Mouse (Mus musculus): ENCODE results near the gene Map2k7. TPM values are rescaled to one million over a fixed set of nuclear protein-coding genes. Genes with fewer than 3 reads are reported as not detected.

Gene Map2k7
- polyA plus RNA-seq, 1 experiment from 2014 or later, result 20.3 TPM

DNA sequence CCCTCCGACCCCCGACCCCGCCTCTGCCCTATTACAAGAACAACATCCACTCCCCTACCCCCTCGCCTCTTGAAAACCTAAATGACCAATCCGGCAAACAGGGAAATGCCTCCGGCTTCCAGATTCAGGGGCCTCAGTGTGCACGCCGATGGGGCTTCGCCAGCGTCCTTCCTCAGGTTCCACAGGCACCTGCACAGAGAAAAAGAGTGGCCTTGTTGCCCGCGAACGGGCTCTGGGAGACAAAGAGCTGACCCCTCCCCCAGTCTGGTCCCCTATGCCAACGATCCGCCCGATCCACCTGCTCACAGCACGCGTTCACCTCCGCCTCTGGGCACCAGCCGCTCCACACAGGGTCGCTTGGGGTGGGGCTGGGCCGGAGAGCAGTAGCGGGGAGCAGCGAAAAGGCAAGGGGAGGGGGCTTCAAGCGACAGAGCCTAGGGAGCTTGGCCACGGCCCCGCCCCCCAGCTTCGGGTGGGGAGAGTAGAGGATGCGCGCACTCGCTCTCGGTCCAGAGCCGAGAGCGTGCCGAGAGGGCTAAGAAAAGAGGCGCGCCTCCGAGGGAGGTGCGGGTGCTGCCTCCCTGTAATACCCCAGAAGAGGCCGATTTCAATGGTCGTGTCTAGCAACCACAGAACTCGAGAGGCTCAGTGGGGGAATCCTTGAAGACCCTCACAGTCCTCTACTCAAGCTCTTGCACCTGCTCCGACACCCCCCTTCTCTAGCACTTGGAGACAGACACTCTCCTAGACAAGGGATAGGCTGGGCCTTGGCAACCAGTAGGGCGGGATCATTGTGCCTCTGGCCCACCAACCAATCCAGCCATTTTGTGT, 21.5 kb upstream of the Map2k7 start, which contains the start of gene Prr36:
Gene Prr36 (minus strand): TSS at position 669 of the 831 bp plus-strand sequence.
- Histone ChIP-seq H3K27ac (ENCODE audit: low read depth, low read length) (peak within 1 kb of the TSS; percentile 96), H3K36me3 (ENCODE audit: control insufficient read depth, insufficient read depth, low read length) (peaks cover 15% of the 10 kb centered on the region), H3K4me1 (ENCODE audit: control insufficient read depth, insufficient read depth, low read length) (peaks cover 37% of the 10 kb centered on the region), H3K4me3 (ENCODE audit: low read depth, low read length) (peak within 1 kb of the TSS; percentile 71), H3K27me3 (replicated peaks; ENCODE audit: control insufficient read depth, insufficient read depth, low read length) (no peaks in the 10 kb centered on the region), H3K4me2 (ENCODE audit: low read length) (peak within 1 kb of the TSS; percentile 83), H3K9me3 (replicated peaks; ENCODE audit: control insufficient read depth, low read length) (no peaks in the 10 kb centered on the region), H3K9ac (ENCODE audit: low read length) (peak within 1 kb of the TSS; percentile 95)
- ATAC-seq (peak; percentile 90), DNase-seq (ENCODE audit: low spot score) (peak; percentile 92)
- under 1% methylated on average over 41 of the region's 44 CpGs for WGBS

DNA sequence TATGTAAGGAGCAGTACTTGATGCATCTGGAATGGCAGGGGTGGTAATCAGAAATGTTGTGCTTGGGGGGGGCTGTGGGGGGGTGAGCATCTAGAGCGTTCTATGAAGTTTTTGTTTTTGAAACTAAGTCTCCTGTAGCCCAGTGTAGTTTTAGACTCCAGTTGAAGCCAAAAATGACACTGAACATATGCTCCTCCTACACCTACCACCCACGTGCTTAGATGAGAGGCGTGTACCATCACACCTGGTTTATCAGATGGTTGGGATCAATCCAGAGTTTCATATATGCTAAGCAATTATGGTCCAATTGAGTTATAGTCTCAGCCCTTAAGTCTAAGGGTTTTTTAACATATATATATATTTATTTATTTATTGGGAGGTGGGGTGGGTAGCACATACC, 18.9 kb upstream of the Map2k7 start:
- DNase-seq (ENCODE audit: low spot score) (no peak), ATAC-seq (no peak)
- 88% methylated on average over 3 of the region's 3 CpGs for WGBS
- Histone ChIP-seq H3K27me3 (replicated peaks; ENCODE audit: control insufficient read depth, insufficient read depth, low read length) (no peaks in the 10 kb centered on the region), H3K9me3 (replicated peaks; ENCODE audit: control insufficient read depth, low read length) (no peaks in the 10 kb centered on the region), H3K4me2 (ENCODE audit: low read length) (no peak overlapping the region), H3K4me3 (ENCODE audit: low read depth, low read length) (no peak overlapping the region), H3K27ac (ENCODE audit: low read depth, low read length) (no peak overlapping the region), H3K36me3 (ENCODE audit: control insufficient read depth, insufficient read depth, low read length) (peaks cover 9% of the 10 kb centered on the region), H3K4me1 (ENCODE audit: control insufficient read depth, insufficient read depth, low read length) (peaks cover 18% of the 10 kb centered on the region), H3K9ac (ENCODE audit: low read length) (no peak overlapping the region)

DNA sequence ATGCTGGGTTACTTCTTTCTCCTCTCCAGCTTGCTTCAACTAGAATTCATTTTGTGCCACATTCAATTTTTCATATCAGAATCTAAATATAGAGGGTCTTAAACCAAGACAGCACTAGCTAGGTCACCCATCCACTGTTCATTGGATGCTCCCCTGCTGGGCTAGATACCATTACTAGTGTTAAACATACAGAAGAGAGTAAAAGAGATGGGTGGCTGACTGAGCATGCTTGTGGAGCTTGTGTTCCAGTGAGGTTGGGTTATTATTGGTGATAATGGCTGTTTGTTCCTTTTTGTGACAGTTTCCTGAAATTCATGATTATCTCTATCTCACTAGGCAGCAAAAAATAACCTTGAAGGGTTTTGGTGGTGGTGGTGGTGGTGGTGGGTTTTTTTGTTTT, 16.5 kb upstream of the Map2k7 start:
- no peaks in the 10 kb centered on the region for H3K27me3 ChIP-seq (replicated peaks; ENCODE audit: control insufficient read depth, insufficient read depth, low read length)
- H3K36me3 ChIP-seq (ENCODE audit: control insufficient read depth, insufficient read depth, low read length), result no peaks in the 10 kb centered on the region
- DNase-seq (ENCODE audit: low spot score), result no peak
- H3K4me2 ChIP-seq (ENCODE audit: low read length), result no peak overlapping the region
- no peaks in the 10 kb centered on the region for H3K9me3 ChIP-seq (replicated peaks; ENCODE audit: control insufficient read depth, low read length)
- no peak overlapping the region for H3K27ac ChIP-seq (ENCODE audit: low read depth, low read length)
- H3K4me3 ChIP-seq (ENCODE audit: low read depth, low read length), result no peak overlapping the region
- H3K9ac ChIP-seq (ENCODE audit: low read length), result no peak overlapping the region
- no peak for ATAC-seq
- H3K4me1 ChIP-seq (ENCODE audit: control insufficient read depth, insufficient read depth, low read length), result 0 out of 2 replicates have a peak, but pooled peaks cover 5% of the 10 kb centered on the region

DNA sequence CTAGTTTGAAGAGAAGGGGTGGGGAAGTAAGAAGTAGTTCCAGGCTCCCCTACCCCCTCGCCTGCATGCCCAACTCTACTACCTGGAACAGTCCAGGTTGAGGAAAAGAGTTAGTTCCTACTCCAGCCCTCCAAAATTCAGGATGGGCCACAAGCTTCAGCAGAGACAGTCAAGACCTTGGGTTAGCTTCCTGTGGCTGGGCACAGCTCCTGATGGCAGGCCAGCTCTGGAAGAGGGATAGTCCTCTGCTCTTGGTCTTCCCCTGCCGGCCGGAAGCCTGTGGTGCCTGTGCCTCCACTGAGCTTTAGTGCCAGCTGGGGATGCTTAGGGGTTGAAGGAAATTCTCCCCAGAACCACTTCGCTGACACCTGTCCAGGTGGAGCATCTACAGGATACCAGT, 12.2 kb upstream of the Map2k7 start:
- Histone ChIP-seq H3K9ac (ENCODE audit: low read length) (0 out of 2 replicates have a peak overlapping the region, but pooled peaks have one; percentile 17), H3K4me3 (ENCODE audit: low read depth, low read length) (no peak overlapping the region), H3K4me1 (ENCODE audit: control insufficient read depth, insufficient read depth, low read length) (no peaks in the 10 kb centered on the region), H3K27me3 (replicated peaks; ENCODE audit: control insufficient read depth, insufficient read depth, low read length) (no peaks in the 10 kb centered on the region), H3K4me2 (ENCODE audit: low read length) (peak overlapping the region; percentile 39; the same call in 1 of the 2 replicates), H3K9me3 (replicated peaks; ENCODE audit: control insufficient read depth, low read length) (no peaks in the 10 kb centered on the region), H3K27ac (ENCODE audit: low read depth, low read length) (no peak overlapping the region), H3K36me3 (ENCODE audit: control insufficient read depth, insufficient read depth, low read length) (no peaks in the 10 kb centered on the region)
- ATAC-seq (no peak), DNase-seq (ENCODE audit: low spot score) (no peak)
- WGBS, result 25% methylated on average over 4 of the region's 4 CpGs

DNA sequence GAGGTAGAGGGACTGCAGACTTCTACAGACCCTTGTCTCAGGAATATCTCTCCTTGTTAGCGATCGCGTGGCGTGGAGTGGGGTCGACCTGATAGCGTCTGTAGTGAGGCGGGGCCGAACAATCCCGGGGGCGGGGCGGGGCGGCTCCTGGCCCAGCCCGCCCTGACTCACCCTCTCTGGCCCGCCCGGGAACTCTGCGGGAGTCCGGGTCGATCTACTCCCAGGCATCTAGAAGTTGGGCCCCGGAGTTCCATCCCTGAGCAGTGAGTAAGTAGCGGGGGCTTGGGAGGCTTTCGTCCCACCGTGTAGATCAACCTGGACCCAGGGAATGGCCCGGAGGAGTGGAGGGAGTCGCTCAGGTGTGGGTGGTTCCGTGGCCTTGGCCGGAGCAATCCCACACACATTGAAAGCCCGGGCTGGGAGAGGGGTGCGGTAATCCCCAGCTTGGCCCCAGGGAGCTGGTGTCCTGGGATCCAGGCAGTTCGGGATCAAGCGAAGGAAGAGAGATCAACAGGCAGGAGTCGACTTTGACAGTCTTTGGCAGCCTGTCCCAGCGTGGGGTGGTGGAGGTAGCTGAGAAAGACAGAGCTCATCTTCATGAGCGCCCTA, 11.7 kb upstream of the Map2k7 start, which contains the start of gene Lrrc8e:
Gene Lrrc8e (plus strand): TSS at position 89 of the 609 bp plus-strand sequence.
- Histone ChIP-seq H3K4me1 (ENCODE audit: control insufficient read depth, insufficient read depth, low read length) (no peaks in the 10 kb centered on the region), H3K4me2 (ENCODE audit: low read length) (peak within 1 kb of the TSS; percentile 39), H3K4me3 (ENCODE audit: low read depth, low read length) (no peak within 1 kb of the TSS), H3K9me3 (replicated peaks; ENCODE audit: control insufficient read depth, low read length) (no peaks in the 10 kb centered on the region), H3K36me3 (ENCODE audit: control insufficient read depth, insufficient read depth, low read length) (no peaks in the 10 kb centered on the region), H3K27me3 (replicated peaks; ENCODE audit: control insufficient read depth, insufficient read depth, low read length) (no peaks in the 10 kb centered on the region), H3K27ac (ENCODE audit: low read depth, low read length) (no peak within 1 kb of the TSS), H3K9ac (ENCODE audit: low read length) (0 out of 2 replicates have a peak within 1 kb of the TSS, but pooled peaks have one; percentile 17)
- WGBS, result 4% methylated on average over 33 of the region's 33 CpGs
- ATAC-seq (peak; percentile 40; the same call in 1 of the 2 replicates), DNase-seq (ENCODE audit: low spot score) (no peak)

DNA sequence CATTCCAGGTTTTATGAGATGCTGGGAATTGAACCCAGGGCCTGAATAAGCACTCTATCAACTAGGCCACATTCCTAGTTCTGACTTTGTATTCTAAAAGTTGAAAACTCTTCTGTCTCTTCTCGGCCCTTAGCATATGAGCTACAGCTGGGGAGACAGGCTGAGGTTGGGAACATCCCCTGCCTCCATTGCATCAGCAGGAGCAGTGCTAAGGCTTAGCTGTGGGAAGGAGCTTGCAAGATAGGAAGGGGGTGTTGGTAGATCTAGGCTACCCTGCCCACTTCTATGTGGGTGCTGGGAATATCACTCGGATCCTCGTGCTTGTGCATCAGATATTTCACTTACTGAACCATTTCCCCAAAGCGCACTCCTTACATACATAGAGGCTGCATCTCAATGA, 10.6 kb upstream of the Map2k7 start:
- Histone ChIP-seq H3K9ac (ENCODE audit: low read length) (no peak overlapping the region), H3K4me3 (ENCODE audit: low read depth, low read length) (no peak overlapping the region), H3K36me3 (ENCODE audit: control insufficient read depth, insufficient read depth, low read length) (no peaks in the 10 kb centered on the region), H3K4me2 (ENCODE audit: low read length) (no peak overlapping the region), H3K27ac (ENCODE audit: low read depth, low read length) (no peak overlapping the region), H3K4me1 (ENCODE audit: control insufficient read depth, insufficient read depth, low read length) (no peaks in the 10 kb centered on the region), H3K27me3 (replicated peaks; ENCODE audit: control insufficient read depth, insufficient read depth, low read length) (no peaks in the 10 kb centered on the region), H3K9me3 (replicated peaks; ENCODE audit: control insufficient read depth, low read length) (no peaks in the 10 kb centered on the region)
- no peak for DNase-seq (ENCODE audit: low spot score)
- ATAC-seq, result no peak
- WGBS, result 97% methylated on average over 4 of the region's 4 CpGs

DNA sequence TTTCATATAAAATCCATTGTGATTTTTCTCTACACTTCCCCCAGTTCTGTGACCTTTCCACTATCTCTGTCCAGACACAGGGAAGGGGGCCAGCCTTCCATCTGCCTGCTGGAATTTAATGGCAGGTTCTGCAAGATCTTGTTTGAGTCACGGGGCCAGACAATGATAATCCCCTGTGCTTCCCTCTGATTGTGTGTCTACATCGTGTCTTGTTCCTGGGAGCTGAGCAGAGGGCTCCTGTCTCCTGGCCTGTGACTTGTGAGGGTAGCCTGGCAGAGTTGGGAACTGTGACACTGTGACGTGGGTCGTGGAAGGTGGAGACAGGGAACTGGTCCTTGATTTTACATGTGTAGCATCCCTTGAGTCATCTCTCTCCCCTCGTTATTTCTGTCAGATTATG, 8.8 kb upstream of the Map2k7 start:
- ATAC-seq (no peak), DNase-seq (ENCODE audit: low spot score) (no peak)
- Histone ChIP-seq H3K9me3 (replicated peaks; ENCODE audit: control insufficient read depth, low read length) (no peaks in the 10 kb centered on the region), H3K4me3 (ENCODE audit: low read depth, low read length) (no peak overlapping the region), H3K9ac (ENCODE audit: low read length) (no peak overlapping the region), H3K4me2 (ENCODE audit: low read length) (no peak overlapping the region), H3K27ac (ENCODE audit: low read depth, low read length) (no peak overlapping the region), H3K4me1 (ENCODE audit: control insufficient read depth, insufficient read depth, low read length) (no peaks in the 10 kb centered on the region), H3K36me3 (ENCODE audit: control insufficient read depth, insufficient read depth, low read length) (no peaks in the 10 kb centered on the region), H3K27me3 (replicated peaks; ENCODE audit: control insufficient read depth, insufficient read depth, low read length) (no peaks in the 10 kb centered on the region)
- 80% methylated on average over 5 of the region's 5 CpGs for WGBS

DNA sequence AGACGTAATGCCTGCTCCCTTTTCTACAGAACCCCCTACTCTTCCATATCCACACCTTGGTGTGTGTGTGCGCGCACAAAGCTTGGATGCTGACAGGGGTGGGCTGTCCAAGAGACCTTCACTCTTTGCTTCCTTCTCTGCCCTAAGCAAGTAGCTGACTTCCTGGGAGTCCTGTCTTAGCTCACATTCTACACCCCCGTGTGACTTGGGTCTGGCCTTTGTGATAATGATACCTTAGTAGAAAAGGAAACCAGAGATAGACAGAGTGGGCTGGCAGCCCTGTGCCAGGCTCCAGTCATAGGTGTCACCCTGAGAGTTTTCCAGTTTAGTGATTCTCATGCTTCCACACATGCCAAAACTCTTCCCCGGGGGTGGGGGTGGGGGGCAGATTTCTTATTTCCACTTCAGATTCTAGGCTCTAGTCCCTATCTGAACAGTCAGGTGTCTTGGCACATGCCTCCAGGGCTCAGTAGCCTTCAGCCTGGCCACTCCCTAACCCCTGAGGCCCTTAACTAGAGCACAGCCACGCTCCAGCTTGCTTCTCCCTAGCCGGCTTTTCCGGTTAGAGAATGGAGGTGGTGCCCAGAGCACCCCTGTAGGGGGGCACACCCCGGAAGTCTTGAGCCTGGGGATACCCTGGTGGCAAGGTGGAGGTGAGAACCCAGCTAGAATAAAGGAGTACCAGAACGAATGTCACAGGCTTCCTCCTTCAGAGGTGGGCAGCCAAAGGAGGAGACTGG, 7.8 kb upstream of the Map2k7 start:
- ATAC-seq, result no peak
- Histone ChIP-seq H3K27ac (ENCODE audit: low read depth, low read length) (no peak overlapping the region), H3K9me3 (replicated peaks; ENCODE audit: control insufficient read depth, low read length) (no peaks in the 10 kb centered on the region), H3K36me3 (ENCODE audit: control insufficient read depth, insufficient read depth, low read length) (no peaks in the 10 kb centered on the region), H3K4me1 (ENCODE audit: control insufficient read depth, insufficient read depth, low read length) (no peaks in the 10 kb centered on the region), H3K27me3 (replicated peaks; ENCODE audit: control insufficient read depth, insufficient read depth, low read length) (no peaks in the 10 kb centered on the region), H3K4me2 (ENCODE audit: low read length) (no peak overlapping the region), H3K9ac (ENCODE audit: low read length) (no peak overlapping the region), H3K4me3 (ENCODE audit: low read depth, low read length) (no peak overlapping the region)
- no peak for DNase-seq (ENCODE audit: low spot score)
- 65% methylated on average over 10 of the region's 10 CpGs for WGBS
